Mouse (Mus musculus): ENCODE measurements at regions not wholly inside any gene's neighbourhood (a gene's known extent, or its start where the extent isn't known, plus 50 kb on each side); places are given as distances from the start of the nearest gene placed in this dataset.

DNA sequence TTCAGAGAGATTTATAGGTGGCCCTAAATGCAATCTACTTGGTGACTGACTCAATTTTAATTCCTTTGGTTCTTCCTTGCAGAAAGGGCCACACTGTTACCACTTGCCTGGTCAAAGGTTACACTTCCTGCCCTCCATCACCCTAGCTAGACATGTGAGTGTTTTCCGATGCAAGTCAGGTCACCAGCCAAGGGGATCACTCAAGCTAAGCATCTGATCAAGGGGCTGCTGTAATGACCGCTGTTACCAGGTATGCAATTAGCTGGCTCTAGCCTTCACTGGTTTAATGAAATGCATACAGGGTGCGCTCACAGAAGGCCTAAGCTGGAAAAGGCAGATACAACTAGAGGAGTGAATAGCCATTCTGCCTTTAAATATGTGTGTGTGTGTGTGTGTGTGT lies 105.1 kb downstream of the Mtx2 start:
- DNase-seq (ENCODE audit: low spot score) = no peak

DNA sequence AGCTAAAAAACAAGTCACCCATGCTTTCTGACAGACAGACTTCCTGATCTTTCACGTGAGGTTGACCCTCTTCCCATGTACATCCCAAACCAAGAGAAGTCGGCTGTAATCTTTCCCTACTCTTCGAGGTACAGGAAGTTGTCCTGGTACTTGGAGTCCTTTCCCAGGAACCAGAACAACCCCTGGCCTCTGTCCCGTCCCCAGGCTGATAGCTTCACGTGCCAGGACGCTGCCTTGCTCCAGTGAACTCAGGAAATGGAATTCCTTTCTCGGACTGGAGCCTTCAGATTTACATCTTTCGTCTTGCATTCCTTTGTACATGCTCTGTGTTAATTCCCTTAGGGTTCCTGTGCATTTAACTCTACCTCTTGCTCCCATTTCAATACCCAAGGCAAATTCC lies 107.6 kb downstream of the Mtx2 start:
- no peak for DNase-seq (ENCODE audit: low spot score)

DNA sequence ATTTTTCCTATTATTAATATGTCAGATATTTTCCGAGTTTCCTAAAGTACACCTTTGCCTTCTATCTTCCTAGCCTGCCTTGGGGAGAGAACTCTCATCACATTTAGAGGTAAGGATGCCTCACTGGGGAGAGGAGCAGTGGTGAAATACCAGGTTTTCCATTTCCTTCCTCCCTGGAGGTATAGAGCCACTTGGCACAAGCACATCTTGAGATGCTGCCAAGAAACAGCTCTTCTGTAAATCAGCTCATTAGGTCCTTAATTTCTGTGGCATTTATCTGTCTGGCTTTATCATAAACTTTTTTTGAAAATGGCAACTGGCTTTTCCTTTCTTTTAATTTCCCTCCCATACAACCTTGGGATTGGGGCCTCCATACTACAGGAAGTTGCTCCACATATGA lies 108.2 kb downstream of the Mtx2 start:
- no peak for DNase-seq (ENCODE audit: low spot score)

DNA sequence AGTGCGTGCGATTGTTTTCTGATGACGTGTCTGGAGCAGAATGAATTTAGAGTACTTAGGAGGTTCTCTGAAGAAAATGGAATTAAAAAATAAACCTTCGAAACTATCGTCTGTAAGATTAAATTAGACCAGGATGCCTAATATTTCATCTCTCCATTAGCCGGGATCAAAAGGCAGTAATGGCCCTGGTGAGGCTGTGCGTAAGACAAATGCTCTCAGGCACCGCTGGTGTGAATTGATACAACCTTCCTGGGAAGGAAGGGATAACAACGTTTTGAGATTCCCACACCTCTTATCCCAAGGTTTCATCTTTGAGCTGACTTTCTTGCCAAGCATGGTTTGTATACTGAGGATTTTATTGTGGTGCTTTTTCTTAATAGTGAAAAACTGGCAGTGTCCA lies 113.1 kb downstream of the Mtx2 start:
- no peak for DNase-seq (ENCODE audit: low spot score)

GRCm38 (mm10) chr2:74941966-74942365 lies 116.4 kb downstream of the Mtx2 start:
- DNase-seq (ENCODE audit: low spot score) = no peak

GRCm38 (mm10) chr2:74942611-74943198 lies 117.1 kb downstream of the Mtx2 start:
- DNase-seq (ENCODE audit: low spot score) = no peak

GRCm38 (mm10) chr2:74945185-74945749 lies 119.7 kb downstream of the Mtx2 start:
- DNase-seq (ENCODE audit: low spot score) = no peak

DNA sequence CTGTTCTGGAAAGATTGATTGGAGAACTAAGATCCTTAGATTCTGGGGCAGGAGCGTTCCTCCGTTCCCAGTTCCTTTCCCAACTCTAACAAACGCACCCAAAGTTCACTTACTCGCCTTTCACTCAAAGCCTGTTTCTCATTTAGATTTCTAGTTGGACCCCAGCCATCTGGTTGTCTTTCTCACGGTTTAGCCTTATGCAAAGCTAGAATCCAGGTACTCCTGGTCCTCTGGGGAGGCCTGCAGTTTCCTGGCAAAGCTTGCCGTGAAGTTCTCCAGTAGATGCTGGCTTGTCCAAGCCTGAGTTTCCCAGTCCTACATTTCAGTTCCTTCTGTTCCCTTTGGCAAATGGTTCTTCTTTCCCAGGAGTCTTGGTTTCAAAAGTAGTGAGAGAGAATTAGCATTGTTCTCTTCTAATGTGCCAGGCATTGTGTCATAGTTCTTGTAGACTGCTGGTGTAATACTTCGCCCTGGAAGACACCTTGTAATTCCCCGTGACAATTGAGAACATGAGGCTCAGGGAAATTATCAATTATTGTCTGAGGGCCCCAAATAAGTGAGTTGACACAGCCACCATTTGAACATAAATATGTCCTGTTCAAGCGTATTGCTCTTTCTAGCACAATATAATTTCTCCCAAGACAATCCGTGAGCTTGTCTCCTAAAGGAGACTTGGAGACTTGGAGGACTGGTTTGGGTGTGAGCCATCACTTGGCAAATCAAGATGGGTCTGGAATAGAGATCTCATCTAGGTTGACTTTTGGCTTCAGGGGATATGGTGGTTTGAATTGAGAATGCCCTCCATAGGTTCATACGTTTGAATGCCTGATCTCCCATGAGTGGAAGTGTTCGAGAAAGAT lies 126.0 kb downstream of the Mtx2 start:
- no peak for DNase-seq (ENCODE audit: low spot score)

GRCm38 (mm10) chr2:74954101-74954500 lies 128.5 kb downstream of the Mtx2 start:
- no peak for DNase-seq (ENCODE audit: low spot score)

- DNase-seq (ENCODE audit: low spot score) = no peak
These were observed 129.9 kb downstream of the Mtx2 start for GRCm38 (mm10) chr2:74955281-74956128.

GRCm38 (mm10) chr2:74956129-74956450 lies 130.5 kb downstream of the Mtx2 start:
- DNase-seq (ENCODE audit: low spot score) = no peak

GRCm38 (mm10) chr2:74956556-74956955 lies 131.0 kb downstream of the Mtx2 start:
- DNase-seq (ENCODE audit: low spot score) = no peak

GRCm38 (mm10) chr2:74959936-74960335 lies 134.3 kb downstream of the Mtx2 start:
- DNase-seq (ENCODE audit: low spot score) = no peak

DNA sequence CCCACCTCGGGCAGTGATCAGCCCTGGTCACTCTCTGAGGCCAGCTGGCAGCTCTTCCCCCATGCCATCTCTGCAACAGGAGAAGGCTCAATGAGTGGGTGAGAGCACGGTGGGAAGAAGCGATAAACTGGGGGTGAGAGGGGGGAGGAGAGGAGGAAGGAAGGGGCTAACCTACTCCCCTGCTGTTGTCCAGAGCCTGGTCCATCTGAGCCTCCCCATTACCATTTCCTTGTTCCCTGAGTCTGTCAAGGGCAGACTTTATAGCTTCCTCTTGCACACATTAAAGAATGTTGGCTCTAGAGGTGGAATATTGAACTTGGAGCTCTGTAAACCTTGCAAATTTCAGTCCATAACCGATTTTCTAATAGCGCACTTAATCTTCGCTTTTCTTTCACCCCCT lies 136.8 kb downstream of the Mtx2 start:
- DNase-seq (ENCODE audit: low spot score) = no peak

DNA sequence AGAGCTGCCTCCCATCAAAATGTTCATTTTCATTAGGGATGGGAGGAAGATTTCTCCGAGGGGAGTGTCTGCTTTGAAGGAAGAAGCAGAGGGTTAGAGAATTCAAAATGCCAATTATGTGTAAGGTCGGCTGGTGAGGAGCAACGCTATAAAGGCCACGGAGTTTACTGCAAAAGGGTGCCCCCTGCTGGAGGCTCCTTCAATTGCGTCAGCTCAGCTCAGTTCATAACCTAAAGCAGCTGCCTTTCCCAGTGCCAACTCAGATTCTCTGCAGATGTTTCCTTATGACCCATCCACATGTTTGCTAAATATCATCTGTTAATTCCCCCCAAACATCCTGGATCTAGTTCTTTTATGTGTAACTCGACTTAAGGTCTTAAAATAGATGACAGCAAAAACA lies 138.8 kb downstream of the Mtx2 start:
- peak; percentile 91 for DNase-seq (ENCODE audit: low spot score)

- no peak for DNase-seq (ENCODE audit: low spot score)
These were observed 139.4 kb downstream of the Mtx2 start for GRCm38 (mm10) chr2:74964980-74965379.

- no peak for DNase-seq (ENCODE audit: low spot score)
These were observed 139.9 kb downstream of the Mtx2 start for GRCm38 (mm10) chr2:74965384-74966060.

- no peak for DNase-seq (ENCODE audit: low spot score)
These were observed 145.1 kb downstream of the Mtx2 start for GRCm38 (mm10) chr2:74970611-74971265.

DNA sequence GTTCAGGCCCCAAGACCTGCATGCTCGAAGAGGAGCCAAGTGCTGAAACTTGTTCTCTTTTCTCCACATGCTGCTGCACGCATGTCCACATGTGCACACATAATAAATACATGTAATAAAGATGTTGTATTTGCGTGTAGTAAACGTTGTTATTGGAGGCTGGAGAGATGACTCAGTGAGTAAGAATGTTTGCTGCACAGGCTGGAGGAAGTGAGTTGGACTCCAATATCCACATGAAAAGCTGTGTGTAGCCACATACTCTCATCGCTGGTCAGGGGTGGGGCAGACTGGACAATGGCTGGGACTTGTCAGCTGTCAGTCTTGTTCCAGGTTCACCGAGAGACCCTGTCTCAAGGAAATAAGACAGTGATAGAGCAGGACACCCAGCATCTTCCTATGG lies 147.8 kb downstream of the Mtx2 start:
- no peak for DNase-seq (ENCODE audit: low spot score)

- DNase-seq (ENCODE audit: low spot score) = no peak
These were observed 149.2 kb downstream of the Mtx2 start for GRCm38 (mm10) chr2:74974595-74975325.

- DNase-seq (ENCODE audit: low spot score) = no peak
These were observed 151.7 kb downstream of the Mtx2 start for GRCm38 (mm10) chr2:74977348-74977747.
